Mouse (Mus musculus) cortical plate, adult 2 months (tissue): ENCODE results near the gene Plxnc1.

ENCODE experiments used
- CTCF ChIP-seq: fragments of 200-500 bp; IDR thresholded peaks from 2 replicates; pipeline ENCODE4 v1.5.1; 2011; ENCODE audit warnings: mild to moderate bottlenecking, control low read depth, low read length; ENCODE audit not compliant: insufficient read depth; ENCODE audit errors: extremely low read depth
- POLR2A ChIP-seq: fragments of 200-500 bp; IDR thresholded peaks from 2 replicates; pipeline ENCODE4 v1.6.1; 2011; ENCODE audit warnings: mild to moderate bottlenecking, low read length, control low read depth; ENCODE audit not compliant: insufficient read depth; ENCODE audit errors: extremely low read depth

DNA sequence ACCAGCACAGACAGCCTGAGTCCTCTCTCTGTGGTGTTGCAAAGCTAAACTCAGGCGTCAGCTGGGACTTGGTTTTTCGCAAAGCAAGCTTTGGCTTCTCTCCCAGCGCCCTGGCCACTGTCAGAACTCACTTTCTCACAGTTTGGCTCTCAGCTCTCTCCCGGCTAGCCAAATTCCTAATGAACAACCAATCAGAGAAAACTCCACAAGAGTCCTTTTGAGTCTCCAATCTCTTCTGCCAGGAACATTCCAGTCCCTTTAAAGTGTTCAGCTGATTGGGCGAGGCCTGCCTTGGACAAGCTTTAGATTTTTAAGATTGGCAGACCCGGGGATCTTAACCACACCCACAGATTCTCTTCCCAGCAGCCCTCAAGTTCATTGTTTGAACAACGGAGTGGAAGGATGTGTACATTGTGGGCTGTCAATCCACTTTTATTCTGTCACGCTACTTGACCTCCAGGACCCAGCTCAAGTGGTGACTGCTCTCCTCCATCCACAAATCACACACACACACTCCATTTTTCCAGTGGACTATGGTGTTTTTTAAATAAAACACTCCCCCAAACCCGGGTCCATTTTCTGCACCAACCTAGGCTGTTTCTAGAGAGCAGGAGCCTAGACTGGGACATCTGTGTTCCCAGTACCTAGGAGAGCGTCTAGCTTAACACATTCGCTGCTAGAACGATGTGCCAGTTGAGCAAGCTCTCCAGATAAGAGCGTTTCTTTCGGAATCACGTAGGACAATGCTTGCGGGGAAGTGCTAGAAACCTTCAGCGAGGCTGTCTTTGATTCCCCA is 46.3 kb upstream of the Plxnc1 start:
- TF ChIP-seq CTCF (no peak), POLR2A (no peak)
